15 mouse cellular contexts compared by ENCODE assay signal in the genomic region with DNA sequence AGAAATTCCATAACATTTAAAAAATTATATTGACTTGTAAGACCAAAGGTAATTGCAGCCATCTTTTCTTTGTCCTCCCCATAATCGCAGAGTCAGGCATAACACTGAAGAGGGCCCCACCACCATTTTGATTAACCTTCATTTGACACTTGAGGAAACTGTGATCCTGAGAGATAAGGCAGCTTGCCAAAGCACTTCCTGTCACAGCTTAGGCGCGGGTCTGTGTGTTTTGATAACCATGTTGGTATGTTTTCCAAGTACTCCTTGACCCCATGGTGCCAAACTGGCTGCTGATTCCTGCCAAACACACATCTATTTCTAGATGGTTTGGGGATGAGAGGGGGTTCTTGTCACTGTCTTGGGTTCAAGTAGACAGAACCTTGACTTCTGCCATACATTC. TPM values are rescaled to one million over a fixed set of nuclear protein-coding genes. Genes with fewer than 3 reads are reported as not detected.
DNase-seq lines count a peak whose midpoint lies in the region; ATAC-seq lines count a peak whose summit lies in the region.
"Had no signal": no experiment of that assay in that cellular context is flagged by ENCODE, and none has a peak within 500 bp of the region (broad histone marks: within the 10 kb centered on the region; RNA-seq: fewer than 3 reads in every experiment).

No protein-coding gene starts in this region.

- 38% methylated on average over 3 of the region's 3 CpGs for WGBS in kidney, embryonic 15.5 days

- no peaks in the 10 kb centered on the region for H3K36me3 ChIP-seq in kidney, embryonic 15.5 days
- H3K36me3 ChIP-seq: midbrain, embryonic 15.5 days; neural tube, embryonic 12.5 days had no signal

- H3K4me2 ChIP-seq in kidney, embryonic 15.5 days, result no peak overlapping the region
- H3K4me2 ChIP-seq: midbrain, embryonic 15.5 days; neural tube, embryonic 12.5 days had no signal

- H3K27ac ChIP-seq in kidney, embryonic 15.5 days, result no peak overlapping the region
- H3K27ac ChIP-seq: gastrocnemius, adult 2 months; midbrain, embryonic 15.5 days; neural tube, embryonic 12.5 days had no signal

- no peak overlapping the region for H3K9ac ChIP-seq in kidney, embryonic 15.5 days
- H3K9ac ChIP-seq: midbrain, embryonic 15.5 days; neural tube, embryonic 12.5 days had no signal

- no peaks in the 10 kb centered on the region for H3K4me1 ChIP-seq in kidney, embryonic 15.5 days
- H3K4me1 ChIP-seq: midbrain, embryonic 15.5 days; neural tube, embryonic 12.5 days had no signal

- no peak overlapping the region for H3K4me3 ChIP-seq in kidney, embryonic 15.5 days (replicated peaks)
- H3K4me3 ChIP-seq: gastrocnemius, adult 2 months; midbrain, embryonic 15.5 days; neural tube, embryonic 12.5 days had no signal

- no peaks in the 10 kb centered on the region for H3K9me3 ChIP-seq in kidney, embryonic 15.5 days (replicated peaks)
- H3K9me3 ChIP-seq: midbrain, embryonic 15.5 days; neural tube, embryonic 12.5 days had no signal

- H3K27me3 ChIP-seq in kidney, embryonic 15.5 days, result no peaks in the 10 kb centered on the region
- H3K27me3 ChIP-seq: midbrain, embryonic 15.5 days; neural tube, embryonic 12.5 days had no signal

- no peak for ATAC-seq in kidney, embryonic 15.5 days (replicated peaks; ENCODE audit: low FRiP score)
- peak; percentile 99 for ATAC-seq in common myeloid progenitor, adult 5-6 weeks (replicated peaks; ENCODE audit: low read depth, poor library complexity, severe bottlenecking)
- ATAC-seq: forebrain, embryonic 14.5 days; midbrain, embryonic 15.5 days had no signal

- DNase-seq in adrenal gland, adult 8-10 months, result peak; percentile 13
- no peak for DNase-seq in adrenal gland, postnatal 4 days (ENCODE audit: low spot score in 2 of 2)
- peak; percentile 24 to 58 for DNase-seq in kidney, adult 8-10 months
- DNase-seq in lung, postnatal 14 days, result peak; percentile 28
- DNase-seq in spleen, postnatal 36 days (ENCODE audit: low spot score in 2 of 2), result no peak
- DNase-seq in cerebellum, adult 9-10 months, result no peak
- DNase-seq: cerebellum, postnatal 25 days; gastrocnemius, adult 2 months; heart, postnatal 10 days; right cerebral cortex, adult 18-20 months had no signal

RNA-seq across cellular contexts. Expression of a gene that starts 11.7 kb away (rescaled TPM):
- 10 to 100 TPM; 27.0 to 39.4 (median 35.4) TPM for total RNA-seq in adrenal gland, adult 8-10 months (2022)
- total RNA-seq in adrenal gland, postnatal 4 days (2021), result 10 to 100 TPM; 46.7 to 50.3 TPM
- 53.5 and 57.1 TPM in 2 replicates for polyA plus RNA-seq in kidney, embryonic 15.5 days (2015; fragmentation: Nextera tagmentation; extraction: Ambion mirVana)
- 6.6 and 8.2 TPM in 2 replicates for total RNA-seq in common myeloid progenitor, adult 5-6 weeks (2017)

Comparison
In these comparisons a context has a peak if more than half of its experiments do, and no peak if none do; other contexts are left out.
1. DNase-seq: peak in adrenal gland, adult 8-10 months (single experiment), kidney, adult 8-10 months (2 of 2) and lung, postnatal 14 days (single experiment); none in adrenal gland, postnatal 4 days (0 of 2), spleen, postnatal 36 days (0 of 2) and cerebellum, adult 9-10 months (single experiment).